In the genomic region with DNA sequence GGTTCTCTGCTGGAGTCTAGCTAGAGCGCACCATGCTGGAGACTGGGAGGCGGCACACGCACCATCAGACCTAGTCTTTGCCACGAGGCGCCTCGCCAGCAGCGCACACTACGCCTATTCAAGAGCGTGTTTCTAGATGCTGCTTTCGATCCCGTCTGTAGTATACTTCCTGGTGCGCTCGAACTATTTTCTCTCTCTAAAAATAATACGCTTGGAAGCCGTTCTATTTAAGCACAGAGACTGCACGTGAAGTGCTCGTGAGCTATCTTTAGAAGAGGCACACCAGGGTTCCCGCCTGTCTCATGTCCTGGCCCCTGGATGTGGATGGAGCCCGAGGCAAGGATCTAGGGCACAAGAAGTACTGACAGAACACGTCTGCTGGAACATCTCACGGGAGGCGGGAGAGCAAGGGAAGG, we compare ENCODE assay signal across 22 mouse cellular contexts.
DNase-seq lines count a peak whose midpoint lies in the region.
"Had no signal": no experiment of that assay in that cellular context is flagged by ENCODE, and none has a peak within 500 bp of the region (broad histone marks: within the 10 kb centered on the region; RNA-seq: fewer than 3 reads in every experiment).

No protein-coding gene starts in this region.

- H3K9me3 ChIP-seq in heart, embryonic 10.5 days: 0 out of 2 replicates have a peak, but pooled peaks cover 8% of the 10 kb centered on the region
- H3K9me3 ChIP-seq: hindbrain, embryonic 15.5 days; intestine, embryonic 15.5 days had no signal

- 72% methylated on average over 22 of the region's 22 CpGs for whole genome bisulfite sequencing in heart, embryonic 10.5 days

- peaks cover 14% of the 10 kb centered on the region for H3K4me1 ChIP-seq in heart, embryonic 10.5 days
- H3K4me1 ChIP-seq: hindbrain, embryonic 15.5 days; intestine, embryonic 15.5 days; liver, embryonic 13.5 days had no signal

- intact Hi-C loops in heart, postnatal 25 days (cut with DNase I): no loop called here
- intact Hi-C loops in heart, postnatal 36 days (cut with DNase I): no loop called here

- H3K4me3 ChIP-seq in heart, embryonic 10.5 days: no peak overlapping the region
- H3K4me3 ChIP-seq: hindbrain, embryonic 15.5 days; intestine, embryonic 15.5 days; left cerebral cortex, adult 2 months; limb, embryonic 13.5 days; liver, embryonic 13.5 days; midbrain, embryonic 10.5 days had no signal

- H3K27me3 ChIP-seq in heart, embryonic 10.5 days (ENCODE audit: insufficient read depth, poor library complexity, severe bottlenecking): peaks cover 6% of the 10 kb centered on the region; the same call in 1 of the 2 replicates
- H3K27me3 ChIP-seq: hindbrain, embryonic 15.5 days; intestine, embryonic 15.5 days; limb, embryonic 13.5 days; liver, embryonic 13.5 days had no signal

- DNase-seq in heart, adult 18-20 months: peak; percentile 61 to 76
- no peak for DNase-seq in heart, postnatal 25 days (ENCODE audit: low spot score)
- peak; percentile 53 for DNase-seq in brain, adult 2 months (ENCODE audit: low read depth, low spot score)
- DNase-seq in heart, embryonic 10.5 days (ENCODE audit: low spot score): no peak
- peak; percentile 9 to 37 for DNase-seq in heart, postnatal 36 days
- no peak for DNase-seq in cerebellum, adult 9-11 months
- DNase-seq in testis, postnatal 10 days (ENCODE audit: low spot score): no peak
- DNase-seq: B cell, adult 2 months; cerebellum, postnatal 14 days; embryo, embryonic 11 days; gastrocnemius, postnatal 10 days; kidney, postnatal 36 days; liver, embryonic 13.5 days; lung, embryonic 14.5 days; lung, postnatal 36 days; retina, postnatal 1 day; thymus, adult 2 months had no signal

- H3K36me3 ChIP-seq in heart, embryonic 10.5 days: no peaks in the 10 kb centered on the region
- H3K36me3 ChIP-seq: hindbrain, embryonic 15.5 days; intestine, embryonic 15.5 days; limb, embryonic 13.5 days; liver, embryonic 13.5 days; midbrain, embryonic 10.5 days had no signal

- H3K27ac ChIP-seq in heart, embryonic 10.5 days: peak overlapping the region; percentile 43
- H3K27ac ChIP-seq: hindbrain, embryonic 15.5 days; intestine, embryonic 15.5 days; left cerebral cortex, adult 2 months; limb, embryonic 13.5 days; liver, embryonic 13.5 days; midbrain, embryonic 10.5 days had no signal

Comparison
In these comparisons a context has a peak if more than half of its experiments do, and no peak if none do; other contexts are left out.
1. DNase-seq: peak in heart, adult 18-20 months (2 of 2), brain, adult 2 months (single experiment) and heart, postnatal 36 days (2 of 2); none in heart, postnatal 25 days (single experiment), heart, embryonic 10.5 days (single experiment), cerebellum, adult 9-11 months (single experiment) and testis, postnatal 10 days (single experiment).